Mouse (Mus musculus) thymus, postnatal 10 days (tissue): ENCODE measurements at regions not wholly inside any gene's neighbourhood (a gene's known extent, or its start where the extent isn't known, plus 50 kb on each side); places are given as distances from the start of the nearest gene placed in this dataset.

Experiments used
- DNase-seq, 2 experiments: peaks; one replicate each; pipeline ENCODE4 v3.0.0; 2021; ENCODE audit warnings: low spot score in 2 of 2

DNA sequence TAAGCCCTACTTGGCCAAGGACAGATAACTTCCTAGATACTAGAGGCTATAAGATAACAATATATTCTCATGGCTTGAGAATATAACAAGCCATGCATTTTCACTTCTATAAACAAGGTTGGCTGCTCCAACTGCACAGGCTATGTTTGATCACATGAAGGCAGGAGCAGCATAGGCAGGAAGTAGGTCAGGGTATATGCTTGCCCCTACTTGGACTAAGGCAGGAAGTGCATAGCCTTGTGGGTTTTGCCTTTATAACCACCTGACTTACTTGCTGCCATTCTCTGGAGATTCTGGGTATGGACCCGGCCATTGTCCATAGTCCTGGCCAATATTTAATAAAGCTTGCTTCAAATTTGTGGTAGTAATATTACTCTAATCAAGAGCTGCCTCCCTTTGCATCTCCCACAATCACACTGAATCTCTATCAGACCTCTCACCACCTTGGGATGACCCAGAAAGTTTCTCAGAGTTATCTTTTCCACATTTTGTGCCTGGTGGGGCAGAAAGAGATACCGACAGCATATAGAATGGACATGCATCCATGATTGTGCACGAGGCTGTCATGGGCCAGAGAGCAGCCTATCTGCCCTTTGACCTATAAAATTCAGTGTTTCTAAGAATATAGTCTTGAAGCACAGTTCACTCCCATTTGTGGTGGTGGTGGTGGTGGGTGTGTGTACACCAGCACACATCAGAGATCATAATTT, 193.7 kb upstream of the Klf3 start:
- DNase-seq, result peak; percentile 43 to 58

DNA sequence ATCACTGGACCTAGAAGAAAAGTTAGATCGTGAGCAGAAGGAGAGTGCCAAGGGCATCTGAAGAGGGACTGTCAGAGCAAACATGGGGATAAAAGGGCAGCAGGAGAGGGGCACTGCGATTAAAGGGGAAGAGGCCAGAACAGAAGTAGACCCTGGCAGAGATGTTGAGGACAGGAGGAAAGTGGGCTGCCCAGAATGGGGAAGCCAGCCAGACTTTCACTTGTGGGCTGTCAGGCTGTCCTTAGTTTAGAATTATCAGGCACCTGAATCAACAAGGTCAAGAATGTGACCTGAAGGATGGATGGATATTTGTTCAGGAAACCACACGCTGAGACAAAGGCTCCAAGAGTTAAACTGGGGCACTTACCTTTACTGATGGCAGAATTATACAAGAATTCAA, 193.0 kb upstream of the Klf3 start:
- DNase-seq, result no peak

DNA sequence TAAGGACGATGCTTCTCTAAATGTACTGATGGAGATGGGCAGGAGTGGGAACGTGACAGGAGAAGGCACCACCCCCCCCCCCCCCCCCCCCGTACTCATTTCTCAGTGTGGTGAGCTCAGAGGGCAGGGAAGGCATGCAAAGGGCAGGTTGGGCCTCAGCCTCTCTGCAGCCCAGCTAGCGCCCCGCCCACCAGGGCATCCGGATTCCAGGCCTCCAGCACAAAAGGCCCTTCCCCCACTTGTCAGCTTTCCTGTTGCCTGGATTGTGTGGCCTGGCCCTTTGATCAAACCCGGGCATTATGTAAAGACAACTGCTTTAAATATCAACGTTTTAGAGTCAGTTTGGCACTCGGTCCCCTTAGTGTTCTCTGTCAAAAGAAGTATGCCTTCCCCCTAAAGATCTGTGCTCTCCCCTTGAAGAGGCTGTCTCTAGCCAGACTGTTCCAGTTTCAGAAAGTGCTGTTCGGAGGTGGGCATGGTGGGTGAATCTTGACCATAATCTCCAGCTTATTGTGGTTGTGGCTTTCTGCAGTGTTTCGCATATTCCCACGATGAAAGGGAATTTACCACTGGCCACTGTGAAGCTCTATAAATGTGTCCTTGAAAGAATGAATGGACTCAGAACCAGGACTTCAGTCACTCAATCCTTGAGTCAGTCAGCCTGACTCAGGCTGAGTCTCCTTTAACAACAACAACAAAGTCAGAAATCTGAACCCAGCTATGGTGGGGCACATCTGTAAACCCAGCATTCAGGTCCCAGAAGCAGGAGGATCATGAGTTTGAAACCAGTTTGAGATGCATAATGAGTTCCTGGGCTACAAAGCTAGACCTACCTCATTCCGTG, 192.4 kb upstream of the Klf3 start:
- DNase-seq, result peak in 1 of 2 experiments; percentile 48

DNA sequence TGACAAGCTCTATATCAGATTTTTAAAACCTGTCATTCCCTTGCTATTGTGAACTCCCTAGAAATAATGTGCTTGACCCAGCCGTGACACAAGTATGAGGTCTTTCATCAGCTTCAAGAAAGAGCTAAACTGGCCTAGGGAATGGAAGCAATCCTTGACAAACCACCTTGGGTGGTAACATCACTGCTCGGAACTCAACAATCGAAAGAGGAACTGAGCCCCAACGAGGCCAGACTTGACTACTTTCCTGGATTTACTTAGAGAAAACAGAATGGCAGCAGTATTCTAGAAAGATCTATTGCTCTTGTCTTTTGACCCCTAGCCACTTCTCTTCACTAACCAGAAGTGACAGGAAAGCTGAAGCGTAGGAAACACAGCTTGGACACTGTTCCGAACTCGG, 191.2 kb upstream of the Klf3 start:
- no peak for DNase-seq

DNA sequence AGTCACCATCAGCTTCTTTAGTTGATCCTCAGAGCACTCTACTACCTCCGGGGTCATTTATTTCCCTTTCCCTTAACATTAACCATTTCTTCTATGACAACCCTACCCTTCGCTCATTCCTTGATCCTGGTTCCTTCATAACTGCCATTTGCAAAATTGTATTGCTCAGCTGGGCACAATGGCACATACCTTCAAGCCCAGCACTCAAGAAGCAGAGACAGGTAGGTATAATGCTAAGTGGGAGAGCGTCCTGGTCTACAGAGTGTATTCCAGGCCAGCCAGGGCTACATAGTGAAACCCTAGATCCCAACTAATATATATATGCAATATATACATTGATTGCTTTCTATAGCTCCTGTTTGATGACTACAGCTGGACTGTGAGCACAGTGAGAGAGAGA, 189.5 kb upstream of the Klf3 start:
- no peak for DNase-seq

DNA sequence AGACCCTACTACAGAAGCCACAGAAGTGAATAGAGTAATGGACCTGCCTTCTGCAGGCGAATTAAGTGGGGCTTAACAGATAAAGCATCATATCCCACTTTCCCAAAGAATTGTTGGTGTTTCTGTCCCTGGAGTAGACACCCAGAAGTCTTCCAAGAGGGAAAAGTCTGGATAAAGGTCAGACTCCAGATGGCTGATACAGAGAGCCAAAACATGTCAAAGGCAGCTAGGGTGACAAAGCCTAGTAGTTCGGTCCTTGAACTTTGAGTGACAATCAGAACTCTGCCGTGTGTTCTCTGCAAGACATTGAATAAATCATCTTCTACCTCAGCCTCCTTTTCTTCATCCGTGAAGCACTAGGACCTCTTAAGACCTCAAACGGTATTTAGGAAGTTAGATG, 185.1 kb upstream of the Klf3 start:
- DNase-seq, result no peak

DNA sequence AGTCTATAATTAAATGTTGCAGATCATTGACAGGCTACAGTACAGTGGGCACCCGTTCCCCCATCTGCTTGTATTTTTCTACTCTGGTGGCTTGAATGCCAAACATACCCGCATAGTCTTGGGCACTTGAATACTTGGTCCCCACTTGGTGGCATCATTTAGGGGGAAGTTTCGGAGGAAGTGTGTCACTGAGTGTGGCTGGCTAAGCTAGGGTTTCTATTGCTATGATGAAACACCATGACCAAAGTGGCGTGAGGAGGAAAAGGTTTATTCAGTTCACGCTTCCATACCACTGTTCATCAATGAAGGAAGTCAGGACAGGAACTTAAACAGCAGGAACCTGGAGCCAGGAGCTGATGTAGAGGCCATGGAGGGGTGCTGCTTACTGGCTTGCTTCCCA, 183.4 kb upstream of the Klf3 start:
- DNase-seq, result no peak

DNA sequence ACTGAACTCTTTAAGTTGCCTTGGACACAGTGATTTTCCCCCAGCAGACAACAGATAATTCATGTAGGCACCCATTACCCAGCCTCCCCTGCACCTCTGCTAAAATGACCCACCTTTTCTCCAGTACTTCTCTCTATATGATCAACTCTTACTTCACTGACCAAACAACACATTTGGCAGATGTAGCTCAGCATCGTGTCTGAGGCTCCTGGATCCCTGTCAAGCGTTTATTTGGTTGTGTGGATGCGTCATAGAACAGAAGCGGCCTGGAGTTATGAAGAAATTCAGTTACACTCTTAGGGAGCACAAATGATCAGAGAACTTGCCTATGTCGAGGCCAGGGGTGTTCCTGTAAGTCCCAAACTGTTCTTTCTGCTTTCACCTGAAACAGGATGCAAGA, 182.5 kb upstream of the Klf3 start:
- DNase-seq, result no peak

DNA sequence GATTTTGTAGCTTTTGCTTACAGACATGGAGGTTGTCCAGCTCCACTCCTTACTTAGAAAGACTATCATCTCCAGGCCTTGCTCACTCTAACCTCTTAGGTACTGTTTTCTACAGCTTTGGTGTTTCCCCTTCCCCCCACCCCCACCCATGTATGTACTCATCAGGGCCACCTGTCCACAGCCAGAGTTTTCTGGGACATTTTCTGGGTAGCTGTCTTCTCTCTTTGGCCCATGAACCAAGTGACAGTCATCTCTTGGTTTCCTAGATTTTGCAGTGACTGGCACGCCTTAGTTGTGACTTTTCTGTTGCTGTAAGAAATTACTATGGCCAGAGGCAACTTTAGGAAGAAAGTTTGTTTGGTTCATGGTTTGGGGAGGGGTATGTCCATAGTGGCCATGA, 181.8 kb upstream of the Klf3 start:
- no peak for DNase-seq

DNA sequence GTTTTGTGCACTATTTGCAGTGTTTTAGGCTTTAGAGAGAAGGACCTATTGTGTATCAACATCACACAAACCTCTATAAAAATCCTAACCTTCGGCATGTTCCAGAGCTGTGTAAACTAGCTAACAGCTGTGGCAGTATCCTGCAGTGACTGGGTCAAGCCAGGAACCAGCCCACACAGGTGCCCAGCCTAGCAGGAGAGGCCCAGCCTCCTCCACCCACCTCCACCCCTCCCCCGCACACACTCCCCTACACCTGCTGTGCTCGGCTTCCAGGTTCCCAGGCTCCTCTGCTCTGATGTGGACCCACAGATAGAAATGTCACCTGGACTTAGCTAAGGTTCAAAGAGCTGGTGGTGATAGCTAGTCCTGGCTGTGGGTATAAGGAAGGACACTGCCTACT, 179.5 kb upstream of the Klf3 start:
- peak; percentile 49 to 59 for DNase-seq

DNA sequence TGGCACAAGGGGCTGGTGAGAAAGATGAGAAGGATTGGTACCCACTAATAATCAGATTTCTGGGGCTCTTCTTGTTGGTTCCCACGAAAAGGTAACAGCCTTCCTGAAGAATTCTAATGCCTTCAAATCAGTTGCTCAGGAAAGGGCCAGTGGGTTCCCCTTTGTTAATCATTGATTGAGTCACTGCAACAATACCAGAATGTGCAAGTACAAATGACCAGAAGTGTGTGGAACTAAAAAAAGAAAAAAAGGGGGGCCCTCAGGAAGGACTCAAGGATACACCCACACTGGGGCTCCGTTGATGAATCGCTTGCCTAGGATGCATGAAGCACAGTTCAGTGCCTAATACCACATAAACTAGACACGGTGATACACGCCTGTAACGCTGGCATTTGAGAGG, 179.0 kb upstream of the Klf3 start:
- DNase-seq, result no peak

DNA sequence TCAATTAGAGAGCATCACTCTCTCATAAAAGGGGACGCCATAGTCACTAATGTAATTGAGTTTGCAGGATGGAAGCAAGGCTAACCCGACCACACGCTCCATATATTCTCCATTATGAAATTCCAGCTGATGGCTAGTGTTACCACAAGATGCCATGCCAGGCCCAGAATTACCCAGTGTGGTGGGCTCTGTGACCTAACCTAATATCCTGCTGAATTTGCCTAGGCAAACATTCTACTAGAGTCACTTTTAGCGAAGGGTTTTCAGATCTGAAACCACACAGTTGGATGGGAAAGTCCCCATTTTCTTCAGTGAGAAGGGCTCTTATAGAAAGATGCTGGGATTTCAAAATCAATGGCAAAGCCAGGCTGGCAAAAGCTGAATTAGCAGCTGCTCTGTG, 177.8 kb upstream of the Klf3 start:
- no peak for DNase-seq

DNA sequence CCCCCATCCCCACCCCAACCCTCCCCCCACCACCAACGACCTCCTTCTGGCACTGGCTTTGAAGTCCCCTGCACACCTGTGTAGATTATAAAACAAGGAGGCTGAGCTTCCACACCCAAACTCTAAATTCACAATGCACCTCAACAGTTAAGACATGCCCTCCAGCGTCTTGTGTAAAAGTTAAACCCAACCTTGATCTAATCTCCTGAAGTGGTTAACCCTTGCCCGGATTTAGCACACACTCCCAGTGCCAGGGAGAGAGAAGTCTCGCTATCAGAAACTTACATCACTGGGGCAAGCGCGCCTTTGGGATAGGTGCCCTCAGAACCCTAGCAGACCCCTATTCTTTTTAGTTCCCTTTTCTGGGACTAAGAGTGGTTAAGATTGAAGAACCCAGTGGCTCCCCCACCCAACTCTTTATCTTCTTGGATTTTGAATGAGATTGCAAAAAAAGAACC, 177.3 kb upstream of the Klf3 start:
- peak; percentile 63 to 71 for DNase-seq

DNA sequence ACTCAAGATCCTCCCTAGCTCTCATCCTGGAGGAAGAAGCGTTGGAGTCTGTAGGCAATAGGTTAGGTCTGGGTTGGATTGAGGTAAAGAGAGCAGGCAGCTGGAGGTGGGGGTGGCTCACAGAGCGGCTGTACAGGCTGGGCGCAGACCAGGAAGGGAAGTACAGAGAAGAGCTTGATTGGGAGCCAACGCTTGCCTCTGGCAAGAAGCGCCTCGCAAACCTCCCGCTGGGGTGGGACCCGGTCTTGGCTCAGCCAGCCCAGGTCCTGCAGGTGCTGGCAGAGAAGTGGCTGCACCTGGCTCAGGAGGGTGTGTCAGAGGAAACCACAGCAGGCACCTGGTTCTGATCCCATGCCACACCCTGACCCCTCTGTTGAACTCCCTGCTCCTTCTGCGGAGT, 176.8 kb upstream of the Klf3 start:
- DNase-seq, result peak; percentile 83 to 89

DNA sequence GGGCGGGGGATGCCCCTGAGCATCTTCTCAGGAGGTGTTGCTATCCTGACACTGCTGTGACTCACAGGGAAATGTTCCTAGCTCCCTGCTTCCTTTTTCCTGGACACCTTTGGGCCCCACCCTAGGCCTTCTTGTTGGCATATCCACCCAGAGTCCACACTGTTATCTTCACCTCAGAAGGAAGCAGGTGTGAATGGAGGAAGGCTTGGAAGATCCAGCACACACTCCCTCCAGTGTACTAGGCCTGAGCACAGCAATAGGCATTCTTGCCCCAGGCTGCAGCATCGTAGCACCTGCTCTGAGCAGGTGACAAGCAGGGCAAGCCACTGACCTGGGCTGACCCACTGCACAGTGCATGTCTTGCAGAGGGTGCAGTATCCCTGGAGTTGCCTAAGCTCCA, 172.6 kb upstream of the Klf3 start:
- DNase-seq, result no peak

DNA sequence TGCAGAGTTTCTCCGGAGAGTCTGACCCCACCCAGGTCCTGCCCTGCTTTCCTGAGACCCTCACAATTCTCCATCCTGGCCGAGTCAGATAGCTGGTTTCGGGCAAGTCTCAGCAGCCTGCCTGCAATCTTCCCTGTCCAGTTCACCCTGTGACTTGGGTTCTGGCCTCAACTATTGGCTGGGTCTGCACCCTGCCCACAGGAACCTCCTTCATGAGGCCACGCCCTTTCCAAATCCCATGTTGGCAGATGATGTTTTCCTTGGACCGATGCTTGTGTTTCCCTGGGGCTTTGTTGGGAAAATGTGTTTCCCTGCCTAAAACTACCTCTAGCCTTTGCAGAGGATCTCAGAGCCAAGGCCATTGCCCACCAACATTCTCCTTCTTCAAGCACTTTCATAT, 171.0 kb upstream of the Klf3 start:
- DNase-seq, result no peak

DNA sequence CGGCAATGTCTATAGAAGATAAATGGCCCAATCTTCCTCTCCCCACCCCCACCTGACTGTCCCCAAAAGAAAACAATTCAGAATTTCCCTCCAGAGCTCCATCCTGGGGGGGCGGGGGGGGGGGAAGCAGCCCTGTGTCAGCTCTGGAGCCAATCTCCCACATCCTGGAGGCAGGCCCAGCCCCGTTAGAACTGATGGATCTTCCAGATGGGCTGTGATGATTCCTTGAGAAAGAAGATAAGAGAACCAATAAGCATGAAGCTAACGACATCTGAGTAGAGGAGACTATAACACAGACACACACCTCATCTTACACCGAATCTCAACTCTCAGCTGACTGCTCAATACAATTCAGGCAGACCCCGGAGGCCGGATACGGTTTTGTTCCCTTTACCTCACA, 169.2 kb upstream of the Klf3 start:
- no peak for DNase-seq

DNA sequence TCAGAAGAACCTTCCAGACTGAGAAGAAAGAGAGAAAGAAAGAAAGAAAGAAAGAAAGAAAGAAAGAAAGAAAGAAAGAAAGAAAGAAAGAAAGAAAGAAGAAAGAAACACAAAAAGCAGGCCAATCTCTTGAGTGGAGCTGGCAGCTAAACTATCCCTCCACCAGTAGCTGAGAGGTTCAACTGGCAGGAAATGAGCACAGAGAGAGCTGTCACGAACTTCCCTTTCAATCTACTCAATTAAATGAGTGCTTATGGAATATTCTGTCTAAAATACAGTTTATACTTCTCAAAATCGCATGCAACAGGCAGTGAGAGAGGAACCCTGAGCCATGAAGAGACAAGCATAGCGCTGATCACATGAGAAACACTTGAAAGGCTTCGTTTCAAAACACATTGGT, 168.5 kb upstream of the Klf3 start:
- DNase-seq, result no peak

DNA sequence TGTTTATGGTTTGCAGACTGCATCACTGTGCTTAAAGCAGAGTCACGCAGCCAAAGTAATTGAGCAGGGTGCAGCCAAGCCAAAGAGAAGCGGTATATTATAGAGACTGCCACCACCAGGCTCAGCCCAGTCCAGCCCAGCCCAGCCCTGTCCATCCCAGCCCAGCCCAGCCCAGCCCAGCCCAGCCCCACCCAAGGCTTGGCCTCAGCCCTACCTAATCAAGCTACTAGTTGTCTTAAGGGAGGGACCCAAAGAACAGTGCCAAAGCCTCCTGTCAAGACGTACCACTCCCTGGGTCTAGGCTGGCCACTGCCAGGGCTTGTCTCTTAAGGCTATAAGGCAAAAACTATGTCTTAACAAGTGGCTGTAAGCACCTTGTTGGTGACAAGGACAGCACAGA, 166.9 kb upstream of the Klf3 start:
- no peak for DNase-seq

DNA sequence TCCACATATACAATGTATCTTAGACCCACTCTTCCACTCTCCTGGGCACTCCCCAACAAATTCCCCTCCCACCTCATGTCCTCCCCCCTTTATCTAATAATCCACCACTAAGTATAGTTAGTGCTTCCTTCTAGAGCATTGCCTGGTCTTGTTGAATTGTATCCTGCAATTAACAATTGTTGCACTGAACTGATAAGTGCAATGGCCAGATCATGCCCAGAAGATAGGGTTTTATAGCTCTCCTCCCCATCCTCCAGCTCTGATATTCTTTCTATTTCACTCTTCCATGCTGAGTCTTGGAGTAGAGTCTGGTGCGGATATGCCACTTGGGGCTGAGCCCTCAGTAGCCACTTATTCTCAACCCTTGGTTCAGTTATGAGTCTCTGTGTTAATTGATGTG, 159.6 kb upstream of the Klf3 start:
- no peak for DNase-seq

DNA sequence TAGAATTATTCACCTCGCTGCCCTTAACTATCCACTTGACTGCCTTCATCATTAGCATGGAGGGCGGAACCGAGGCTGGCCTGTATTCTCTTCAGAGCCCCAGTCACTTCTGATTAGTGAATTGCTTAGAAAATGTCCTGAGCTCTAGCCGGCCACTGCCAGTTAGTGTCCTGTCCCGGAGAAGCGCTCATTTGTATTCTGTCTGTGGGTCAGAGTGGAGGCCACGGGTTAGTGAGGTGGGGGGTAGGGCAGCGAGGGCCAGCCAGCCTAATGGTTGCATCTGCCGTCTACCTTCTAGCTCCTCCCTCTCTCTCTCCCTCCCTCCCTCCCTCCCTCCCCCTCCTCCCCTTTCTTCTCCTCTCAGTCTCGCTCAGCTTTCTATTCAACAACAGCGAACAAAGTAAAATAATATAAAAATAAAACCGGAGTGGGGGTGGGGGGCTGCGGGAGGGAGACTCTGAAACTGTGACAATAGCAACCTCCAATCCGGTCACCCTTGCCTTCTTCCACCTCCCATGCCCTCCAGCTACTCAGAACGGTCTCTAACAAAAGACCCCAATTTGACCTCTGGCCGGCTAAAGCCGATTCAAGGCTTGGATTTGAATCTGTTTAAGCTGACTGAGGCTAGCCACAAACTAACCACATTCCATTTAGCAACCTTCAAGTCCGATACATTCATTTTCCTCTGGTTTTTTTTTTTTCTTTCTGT, 155.6 kb upstream of the Klf3 start:
- DNase-seq, result no peak

DNA sequence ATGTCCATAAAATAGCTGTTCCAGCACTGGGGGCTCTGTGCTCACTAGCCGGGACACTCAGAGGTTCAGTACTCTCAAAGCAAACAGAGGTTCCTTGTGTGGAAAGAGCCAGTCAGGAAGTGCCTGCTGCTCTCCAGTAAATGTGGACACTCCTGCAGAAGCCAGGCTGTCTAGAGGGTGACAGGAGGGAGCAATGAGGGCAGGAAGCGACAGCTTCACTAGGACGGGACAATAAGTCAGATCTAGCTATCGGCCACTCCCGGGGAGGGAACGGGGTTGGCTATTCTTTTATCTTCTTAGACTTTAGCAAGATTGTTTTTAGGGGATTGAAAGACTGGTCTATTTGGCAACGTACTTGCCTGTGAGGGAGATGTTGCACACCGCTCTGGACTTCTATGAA, 154.7 kb upstream of the Klf3 start:
- DNase-seq, result no peak

DNA sequence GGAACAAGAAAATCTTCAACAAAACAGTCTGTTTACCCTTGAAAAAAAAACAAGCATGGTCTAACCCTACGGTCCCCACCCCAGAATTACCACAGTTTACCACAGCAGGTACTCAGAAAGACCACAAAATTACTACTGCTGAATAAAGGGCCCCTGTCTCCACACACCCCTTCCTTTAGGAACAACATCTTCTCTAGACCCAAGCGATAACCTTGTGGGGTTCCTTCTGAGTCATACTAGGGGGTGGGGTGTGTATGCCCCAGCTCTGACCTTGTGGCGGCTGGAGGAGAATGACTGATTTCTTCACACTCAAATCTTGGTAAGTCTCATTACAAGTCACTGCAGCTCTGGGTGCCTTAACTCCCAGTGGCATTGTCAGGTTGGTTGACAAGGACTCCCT, 151.8 kb upstream of the Klf3 start:
- DNase-seq, result no peak
